Mouse (Mus musculus): ENCODE data around the gene Wscd2.
A peak's percentile ranks its signal among the peaks of the same experiment; 100 is the strongest.

Gene Wscd2

DNA sequence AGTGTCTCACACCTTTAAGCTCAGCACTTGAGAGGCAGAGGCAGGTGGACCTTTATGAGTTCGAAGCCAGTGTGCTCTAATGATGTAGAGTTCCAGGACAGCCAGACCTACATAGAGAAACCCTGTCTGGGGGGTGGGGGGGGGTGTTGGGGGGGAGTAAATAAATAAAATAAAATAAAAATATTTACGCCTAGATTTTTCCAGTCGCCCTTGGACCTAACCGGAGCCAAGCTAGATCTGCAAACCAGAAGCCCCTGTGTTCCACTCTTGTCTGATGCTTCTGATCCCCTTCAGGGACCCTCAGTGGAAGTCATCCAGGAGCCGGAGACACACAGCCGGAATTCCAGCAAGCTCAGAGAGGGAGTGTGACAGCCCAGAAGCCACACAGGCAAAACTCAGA is at the start of gene Wscd2:
Gene Wscd2, plus strand, starts transcription at position 301 of the 400 bp plus-strand sequence.
- DNase-seq (ENCODE audit: low read depth, low spot score): no peak

DNA sequence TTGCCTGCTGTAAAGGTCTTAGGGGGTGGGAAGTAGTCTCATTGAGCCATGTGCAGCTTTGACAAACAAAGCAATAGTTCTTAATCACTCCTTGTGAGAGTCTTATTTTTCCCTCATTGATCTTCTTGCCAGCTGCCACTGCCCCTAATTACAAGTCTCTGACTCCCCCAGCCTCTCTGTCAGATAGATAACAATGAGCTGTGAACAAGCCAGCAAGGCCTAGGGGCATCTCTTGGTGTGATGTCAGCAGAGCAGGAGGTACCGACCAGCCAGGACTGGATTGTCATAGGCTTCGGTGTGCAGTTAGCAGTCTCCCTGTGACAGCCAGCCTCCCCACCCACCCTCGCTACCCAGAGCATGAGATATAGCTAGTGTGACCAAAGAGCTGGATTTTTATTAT is 48.0 kb upstream of the Wscd2 start:
- no peak for DNase-seq (ENCODE audit: low read depth, low spot score)

DNA sequence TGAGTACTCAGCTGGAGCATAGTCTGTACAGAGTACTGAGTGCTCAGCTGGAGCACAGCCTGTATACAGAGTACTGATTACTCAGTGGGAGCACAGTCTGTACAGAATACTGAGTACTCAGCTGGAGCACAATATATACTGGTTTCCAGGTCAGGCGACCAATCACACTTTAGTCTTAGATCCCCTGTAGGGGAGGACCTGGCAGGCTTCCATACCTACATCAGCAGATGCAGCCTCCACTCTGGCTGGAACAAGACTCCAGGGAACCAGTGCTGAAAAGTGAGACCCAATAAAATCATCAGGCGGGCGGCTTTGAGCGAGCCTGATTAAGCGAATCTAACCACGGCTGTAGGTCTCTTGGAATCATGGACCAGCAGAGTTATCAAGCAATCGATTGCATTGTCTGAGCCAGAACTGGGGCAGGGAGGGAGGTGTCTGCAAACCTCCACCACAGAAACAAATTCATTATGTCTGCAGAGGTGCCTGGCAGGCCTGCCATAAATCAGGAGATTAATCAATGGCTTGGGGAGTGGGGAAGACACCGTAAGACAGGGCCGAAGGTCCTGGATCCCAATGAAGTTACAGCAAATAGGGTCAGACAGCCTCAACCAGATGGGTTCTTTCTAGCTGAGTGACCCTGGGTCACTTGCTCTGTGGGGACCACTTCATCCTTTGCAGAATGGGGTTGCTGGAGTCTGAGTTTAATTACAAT is 42.0 kb upstream of the Wscd2 start:
- no peak for DNase-seq (ENCODE audit: low read depth, low spot score)

DNA sequence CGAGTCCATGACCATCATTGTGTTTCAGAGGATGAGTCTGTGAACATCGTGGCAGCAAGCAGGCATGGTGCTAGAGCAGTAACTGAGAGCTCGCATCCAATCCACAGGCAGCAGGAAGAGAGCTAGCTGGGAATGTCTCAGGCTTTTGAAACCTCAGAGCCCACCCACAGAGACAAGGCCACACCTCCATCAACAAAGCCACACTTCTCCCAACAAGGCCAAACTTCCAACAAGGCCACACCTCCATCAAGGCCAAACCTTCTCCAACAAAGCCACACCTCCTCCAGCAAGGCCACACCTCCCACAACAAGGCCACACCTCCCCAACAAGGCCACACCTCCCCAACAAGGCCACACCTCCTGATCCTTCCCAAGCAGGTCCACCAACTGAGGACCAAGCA is 40.8 kb upstream of the Wscd2 start:
- no peak for DNase-seq (ENCODE audit: low read depth, low spot score)

DNA sequence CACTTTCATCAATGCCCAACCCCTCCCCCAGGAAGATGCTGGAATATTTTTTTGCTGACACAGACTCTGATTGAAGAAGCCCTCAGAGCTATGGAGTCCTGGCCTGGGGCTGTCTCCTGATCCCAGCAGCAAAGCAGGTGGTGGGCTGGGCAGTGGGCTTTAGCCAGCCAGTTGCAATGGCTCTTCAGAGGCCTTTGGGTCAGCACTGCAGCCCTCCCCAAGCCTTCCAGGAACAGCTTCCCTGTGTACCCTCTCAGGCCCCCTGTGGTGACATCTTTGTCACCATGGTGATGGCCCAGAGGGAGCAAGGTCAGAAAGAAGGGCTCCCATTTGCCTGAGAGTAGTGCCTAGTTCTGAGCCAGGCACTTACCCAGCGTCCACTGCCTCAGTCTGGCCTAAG is 37.4 kb upstream of the Wscd2 start:
- no peak for DNase-seq (ENCODE audit: low read depth, low spot score)

DNA sequence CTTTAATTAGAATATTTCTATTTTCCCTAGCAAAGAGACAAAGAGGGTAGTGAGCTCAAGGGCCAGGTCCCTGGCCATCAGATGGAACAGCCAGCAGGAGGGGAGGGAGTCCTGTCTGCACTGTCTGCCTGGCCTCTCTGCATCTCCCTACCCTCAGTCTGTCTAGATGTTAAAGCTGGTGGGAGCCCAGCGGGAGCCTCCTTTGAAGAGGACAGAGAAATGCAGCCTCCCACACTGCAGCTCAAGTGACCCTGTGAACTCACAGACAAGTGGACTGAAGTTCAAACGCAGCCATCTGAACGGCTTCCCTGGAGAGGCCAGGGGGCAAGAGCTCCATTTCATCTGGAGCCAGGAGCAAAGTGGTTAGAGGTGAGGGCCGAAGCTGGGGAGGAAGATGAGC is 36.8 kb upstream of the Wscd2 start:
- DNase-seq (ENCODE audit: low read depth, low spot score): no peak

DNA sequence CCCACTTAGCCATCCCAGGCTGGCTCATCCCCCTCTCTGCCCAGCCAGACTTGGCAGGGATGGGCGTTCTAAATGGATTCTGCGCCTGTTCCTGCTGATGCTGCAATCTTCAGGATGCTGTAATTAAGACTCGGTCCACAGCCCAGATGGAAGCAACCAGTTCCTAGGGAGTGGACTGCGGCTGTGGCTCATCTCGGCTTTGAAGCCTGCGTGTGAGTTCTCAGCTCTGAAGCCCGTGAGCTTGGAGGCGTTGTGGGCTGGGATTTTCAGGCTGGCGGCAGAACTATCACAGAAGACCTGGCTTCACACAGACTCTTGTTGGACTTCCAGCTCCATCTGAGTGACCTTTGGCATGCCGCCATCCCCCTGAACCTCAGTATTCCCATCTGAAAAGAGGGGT is 34.1 kb upstream of the Wscd2 start:
- DNase-seq (ENCODE audit: low read depth, low spot score): no peak

DNA sequence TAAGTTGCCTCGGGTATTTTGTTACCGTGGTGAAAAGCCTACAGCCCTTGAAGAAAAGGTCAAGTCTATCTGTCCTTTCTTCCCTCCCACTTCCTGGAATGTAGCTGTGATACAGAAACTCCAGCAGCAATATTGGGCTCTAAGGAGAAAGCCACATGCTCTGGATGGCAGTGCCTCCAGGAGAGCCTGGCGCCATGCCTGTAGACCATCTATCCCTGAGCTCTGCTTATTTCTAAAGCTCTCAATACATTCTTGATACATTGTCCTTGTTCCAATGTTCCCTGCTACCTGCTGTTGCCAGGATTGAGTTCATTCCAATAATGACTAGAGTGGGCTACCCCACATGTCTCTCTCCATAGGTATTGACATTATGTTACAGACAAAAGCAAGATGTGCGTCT is 33.4 kb upstream of the Wscd2 start:
- no peak for DNase-seq (ENCODE audit: low read depth, low spot score)

DNA sequence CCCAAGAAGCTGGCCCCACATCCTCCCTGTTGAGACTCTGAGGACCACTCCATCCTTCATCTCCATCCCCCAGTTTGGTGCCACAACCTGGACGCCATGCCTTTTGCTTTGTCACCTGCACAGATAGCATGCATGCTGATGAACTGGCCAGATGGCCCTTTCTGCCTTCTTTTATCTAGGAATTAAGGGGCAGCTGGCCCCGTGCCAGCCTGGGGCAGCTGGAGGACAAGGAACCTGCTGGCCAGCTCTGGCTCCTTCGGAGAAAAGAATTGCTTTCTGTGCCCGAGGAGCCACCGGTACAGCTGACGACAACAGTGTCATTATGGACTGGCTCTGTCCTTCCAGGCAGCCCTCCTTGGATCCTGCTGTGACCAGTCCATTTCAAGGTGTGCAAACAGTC is 32.9 kb upstream of the Wscd2 start:
- DNase-seq (ENCODE audit: low read depth, low spot score): no peak

DNA sequence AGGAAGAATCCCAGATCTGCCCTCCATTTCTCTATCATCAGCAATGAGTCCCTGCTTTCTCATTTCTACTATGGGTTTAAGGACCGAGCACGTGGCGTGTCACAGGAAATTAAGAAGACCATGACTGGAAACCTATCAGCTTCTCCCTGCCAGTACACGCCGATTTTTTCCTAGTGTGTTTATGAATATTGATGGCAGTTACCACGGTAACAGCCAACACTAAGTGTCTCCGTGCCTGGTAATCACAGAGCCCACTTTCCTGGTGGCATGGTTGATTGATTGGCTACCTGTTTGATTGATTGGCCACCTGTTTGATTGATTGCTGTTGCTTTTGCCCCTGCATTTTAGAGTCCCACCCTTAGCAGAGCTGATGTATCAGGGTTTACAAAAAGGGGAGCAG is 30.2 kb upstream of the Wscd2 start:
- no peak for DNase-seq (ENCODE audit: low read depth, low spot score)

DNA sequence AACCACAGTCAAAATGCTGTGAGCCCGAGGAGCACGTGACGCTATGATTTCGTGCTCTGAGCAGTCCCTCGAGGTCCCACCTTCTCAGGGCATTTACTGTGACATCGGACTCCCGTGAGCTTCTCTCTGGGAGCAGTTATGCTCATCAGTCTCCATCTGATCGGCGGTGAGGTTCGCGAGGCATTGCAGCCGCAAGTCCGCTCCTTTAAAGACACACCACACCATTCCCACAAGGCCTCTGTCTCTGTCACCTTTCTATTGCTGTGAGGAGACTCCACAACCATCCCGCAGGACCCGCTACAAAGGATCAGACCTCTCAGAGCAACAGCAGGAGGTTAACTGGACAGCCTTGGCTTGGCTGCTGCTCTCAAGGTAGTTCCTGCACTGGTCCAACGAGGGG is 28.6 kb upstream of the Wscd2 start:
- no peak for DNase-seq (ENCODE audit: low read depth, low spot score)

DNA sequence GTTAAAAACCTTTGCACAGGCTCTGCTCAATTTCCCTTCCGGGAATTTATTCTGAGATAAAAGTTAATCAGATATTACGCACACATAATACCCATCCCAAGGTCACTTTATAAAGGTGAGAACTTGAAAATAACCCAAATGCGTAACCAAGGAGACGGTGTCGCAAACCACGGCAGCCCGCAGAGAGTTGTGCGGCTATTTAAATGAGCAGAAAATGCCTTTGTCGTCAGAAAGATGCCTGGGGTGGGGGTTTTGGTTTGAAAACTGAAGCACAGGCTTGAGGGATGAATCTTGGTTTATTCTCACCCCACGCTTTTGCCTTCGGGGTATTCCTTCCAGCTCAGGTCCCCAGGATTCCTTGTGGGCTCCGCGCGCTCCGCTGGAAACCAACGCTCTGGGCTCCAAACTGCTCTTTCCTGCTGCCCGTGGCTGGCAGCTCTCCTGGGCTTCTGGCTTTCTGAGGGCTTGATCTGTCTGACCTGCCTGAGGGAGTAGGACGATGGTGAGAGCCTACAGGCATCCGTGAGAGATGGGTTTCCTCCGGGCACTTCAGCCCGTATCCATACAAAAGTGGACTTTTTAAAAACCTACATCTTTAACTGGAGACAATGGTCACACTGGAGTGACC is 28.0 kb upstream of the Wscd2 start:
- no peak for DNase-seq (ENCODE audit: low read depth, low spot score)

DNA sequence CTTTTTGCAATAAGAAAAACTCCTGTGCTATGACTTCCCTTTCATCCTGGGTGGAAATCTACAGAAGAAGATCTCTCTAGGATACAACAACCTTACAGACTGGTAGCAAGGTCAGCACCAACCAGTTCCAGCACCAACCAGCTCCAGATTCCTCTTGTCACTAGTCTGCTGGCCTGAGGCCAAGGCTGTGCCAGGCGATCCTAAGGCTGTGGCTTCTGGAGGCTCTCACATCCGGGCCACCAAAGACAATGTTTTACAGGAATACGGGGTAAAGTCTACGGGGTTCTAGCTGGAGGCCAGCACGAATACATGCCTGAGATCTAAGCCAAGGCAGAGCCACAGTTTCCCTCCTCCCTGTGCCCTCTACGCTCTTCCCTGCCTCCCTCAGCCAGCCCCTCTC is 25.4 kb upstream of the Wscd2 start:
- DNase-seq (ENCODE audit: low read depth, low spot score): no peak

DNA sequence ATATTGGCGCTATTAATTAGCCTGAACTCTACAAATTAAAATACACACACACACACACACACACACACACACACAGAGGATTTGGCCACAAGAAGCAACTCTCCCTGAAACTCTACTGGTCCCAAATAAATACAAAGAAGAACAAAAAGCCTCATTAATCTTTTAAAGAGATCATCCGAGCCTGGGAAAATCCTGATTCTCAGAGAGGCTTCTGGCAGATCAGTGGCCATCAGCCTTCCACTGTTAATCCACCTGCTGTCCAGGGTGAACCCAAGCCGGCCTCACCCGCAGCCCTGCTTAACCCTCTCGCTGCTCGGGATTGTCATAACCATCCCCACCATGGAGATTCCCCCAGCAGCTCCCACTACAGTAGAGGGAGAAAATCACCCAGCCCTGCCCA is 23.6 kb upstream of the Wscd2 start:
- DNase-seq (ENCODE audit: low read depth, low spot score): no peak

DNA sequence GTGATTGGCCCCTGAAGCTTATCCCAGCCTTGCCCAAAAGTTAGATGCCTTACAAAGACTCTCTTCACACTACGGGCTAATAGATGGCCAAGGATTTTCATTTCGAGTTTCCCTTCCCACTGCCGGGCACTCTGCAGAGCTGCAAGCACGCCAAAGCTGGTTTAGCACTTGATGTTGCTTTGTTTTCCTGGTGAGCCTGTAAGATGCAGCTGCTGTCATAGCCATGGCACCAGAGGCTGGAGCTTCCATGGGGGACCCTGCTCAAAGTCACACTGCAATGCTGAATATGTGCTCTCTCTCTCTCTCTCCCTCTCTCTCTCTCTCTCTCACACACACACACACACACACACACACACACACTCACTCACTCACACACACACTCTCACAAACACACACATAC is 23.1 kb upstream of the Wscd2 start:
- no peak for DNase-seq (ENCODE audit: low read depth, low spot score)

DNA sequence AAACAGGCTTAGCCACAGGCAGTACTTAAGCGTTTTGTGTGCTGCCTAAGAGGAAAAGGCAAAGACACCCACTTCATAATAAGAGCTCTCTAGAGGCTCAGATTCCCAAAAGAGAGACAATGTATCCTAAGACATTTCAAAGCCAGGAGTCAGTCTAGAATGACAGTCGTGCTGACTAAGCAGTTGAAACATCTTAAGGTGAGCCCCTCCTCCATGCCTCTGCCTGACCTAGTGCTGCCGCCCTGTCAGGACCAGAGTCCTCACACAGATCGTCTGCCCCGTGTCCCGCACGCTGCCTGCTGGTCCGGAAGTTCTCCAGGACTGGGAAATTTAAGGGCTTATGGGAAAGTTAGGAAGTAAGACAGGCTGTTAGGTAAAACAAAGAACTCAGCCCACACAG is 22.4 kb upstream of the Wscd2 start:
- DNase-seq (ENCODE audit: low read depth, low spot score): no peak

DNA sequence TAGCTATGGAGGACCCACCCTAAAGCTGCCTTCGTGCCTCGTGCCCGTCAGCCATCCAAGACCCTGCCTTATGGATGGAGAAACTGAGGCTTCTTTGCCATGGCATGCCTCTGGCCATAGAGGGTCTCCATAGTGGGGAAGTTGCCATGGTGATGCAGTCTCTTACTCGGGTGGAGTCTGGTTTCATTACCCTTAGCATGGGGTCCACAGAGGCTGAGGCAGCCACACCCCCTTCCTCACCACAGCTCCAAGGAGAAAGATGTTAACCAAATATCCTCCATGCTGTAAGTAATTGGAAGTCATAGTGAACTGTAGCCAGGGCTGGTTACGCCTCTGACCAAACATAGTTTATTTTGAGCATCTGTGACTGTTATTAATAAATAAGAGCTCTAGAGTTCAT is 21.5 kb upstream of the Wscd2 start:
- no peak for DNase-seq (ENCODE audit: low read depth, low spot score)

DNA sequence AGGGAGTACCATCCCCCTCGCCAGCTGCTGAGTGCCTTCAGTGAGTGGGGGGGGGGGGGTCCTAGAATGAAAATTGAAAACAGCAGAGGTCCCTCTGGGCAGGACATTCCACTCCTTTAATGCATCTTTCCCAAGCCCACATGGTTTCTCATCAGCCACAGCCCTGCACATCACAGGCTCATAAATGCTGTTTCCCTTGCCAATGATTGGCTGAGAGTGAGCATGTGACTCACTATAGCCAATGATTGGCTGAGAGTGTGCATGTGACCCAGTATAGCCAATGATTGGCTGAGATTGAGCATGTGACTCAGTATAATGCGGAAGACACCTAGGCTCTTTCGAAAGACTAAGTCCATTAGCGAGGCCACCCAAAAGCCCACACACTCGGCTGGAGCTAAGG is 20.9 kb upstream of the Wscd2 start:
- no peak for DNase-seq (ENCODE audit: low read depth, low spot score)

DNA sequence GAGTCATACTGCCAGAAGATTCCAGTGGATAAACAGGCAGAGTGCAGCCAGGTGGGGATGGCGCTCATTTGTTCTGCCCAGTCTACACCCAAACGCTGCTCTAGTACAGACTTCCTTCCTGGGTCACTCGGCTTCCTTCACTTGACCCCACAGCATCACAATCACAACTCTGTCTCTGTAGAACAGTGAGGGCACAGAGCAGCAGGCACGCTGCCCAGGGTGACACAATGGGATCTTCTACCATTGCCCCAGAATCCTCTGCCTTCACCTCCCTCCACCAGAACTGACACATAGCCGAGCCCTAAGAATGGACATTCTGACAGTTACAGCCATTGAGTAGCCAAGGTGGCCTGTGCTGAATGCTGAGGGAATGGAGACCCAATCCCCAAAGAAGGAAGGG is 20.3 kb upstream of the Wscd2 start:
- no peak for DNase-seq (ENCODE audit: low read depth, low spot score)

DNA sequence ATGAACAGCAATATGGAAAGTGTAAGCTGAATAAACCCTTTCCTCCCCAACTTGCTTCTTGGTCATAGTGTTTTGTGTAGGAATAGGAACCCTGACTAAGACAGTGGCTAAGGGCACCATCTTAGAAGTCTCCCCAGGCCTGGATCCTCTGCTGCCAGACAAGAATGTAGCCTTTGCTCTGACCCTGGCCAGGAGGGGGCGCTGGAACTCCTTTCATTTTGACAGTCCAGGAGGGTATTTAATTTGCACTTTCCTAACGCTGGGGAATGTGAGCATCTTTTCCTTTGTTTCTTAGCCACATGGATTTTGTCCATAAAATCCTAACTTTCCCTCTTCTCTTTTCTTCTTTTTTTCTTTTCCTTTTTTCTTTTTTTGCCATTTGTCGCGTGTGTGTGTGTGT is 18.7 kb upstream of the Wscd2 start:
- peak; percentile 12 for DNase-seq (ENCODE audit: low read depth, low spot score)

DNA sequence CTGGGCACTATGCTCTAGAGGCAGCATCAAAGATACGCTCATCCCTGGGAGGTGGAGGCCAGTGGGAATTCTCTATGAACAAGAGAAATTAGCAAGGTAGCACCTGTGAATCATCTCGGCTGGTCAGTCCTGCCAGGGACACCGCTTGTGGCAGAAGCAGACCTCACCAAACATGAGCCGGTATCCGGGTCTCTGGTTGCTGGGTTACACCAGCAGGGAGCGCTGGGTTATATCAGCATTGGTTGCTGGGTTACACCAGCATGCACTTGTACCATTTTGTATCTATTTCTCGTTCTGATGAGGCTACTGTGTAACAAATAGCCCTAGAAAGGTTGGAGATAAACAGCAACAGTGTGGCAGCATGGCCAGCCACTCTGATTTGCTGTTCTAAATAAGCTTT is 17.8 kb upstream of the Wscd2 start:
- DNase-seq (ENCODE audit: low read depth, low spot score): no peak

DNA sequence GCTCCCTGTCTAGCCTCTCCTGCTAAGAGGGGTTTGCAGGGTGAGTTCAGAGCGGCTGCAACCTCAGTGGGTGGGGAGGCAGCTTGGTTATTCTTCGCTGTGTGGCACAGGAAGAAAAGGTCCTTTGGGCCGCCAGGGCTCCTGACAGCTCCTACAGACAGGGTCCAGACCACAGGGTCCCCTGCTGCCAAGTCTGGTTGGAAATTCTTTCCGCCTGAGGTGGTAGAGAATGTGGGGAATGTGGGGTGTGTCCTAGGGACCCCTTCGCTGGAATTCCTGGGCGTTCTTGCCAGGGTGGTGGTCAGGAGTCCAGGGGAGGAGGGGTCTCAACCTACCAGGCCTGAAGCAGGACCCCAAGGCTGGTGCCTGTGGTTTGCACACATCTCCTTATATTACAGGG is 13.3 kb upstream of the Wscd2 start:
- DNase-seq (ENCODE audit: low read depth, low spot score): no peak

DNA sequence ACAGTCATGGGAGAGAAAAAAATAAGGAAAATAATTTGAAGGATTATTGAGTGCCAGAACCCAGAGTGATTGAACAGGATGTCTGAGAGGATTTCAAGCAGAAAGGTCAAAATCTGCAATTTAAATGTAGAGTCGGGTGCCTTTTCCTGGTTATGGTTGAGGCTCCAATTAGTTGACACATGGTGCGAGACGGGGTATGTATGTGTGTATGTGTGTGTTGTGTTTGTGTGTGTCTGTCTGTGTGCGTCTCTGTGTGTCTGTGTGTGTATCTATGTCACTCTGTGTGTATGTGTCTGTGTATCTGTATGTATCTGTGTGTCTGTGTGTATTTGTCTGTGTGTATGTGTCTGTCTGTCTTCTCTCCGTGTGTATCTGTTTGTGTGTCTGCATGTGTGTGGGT is 11.1 kb upstream of the Wscd2 start:
- no peak for DNase-seq (ENCODE audit: low read depth, low spot score)

DNA sequence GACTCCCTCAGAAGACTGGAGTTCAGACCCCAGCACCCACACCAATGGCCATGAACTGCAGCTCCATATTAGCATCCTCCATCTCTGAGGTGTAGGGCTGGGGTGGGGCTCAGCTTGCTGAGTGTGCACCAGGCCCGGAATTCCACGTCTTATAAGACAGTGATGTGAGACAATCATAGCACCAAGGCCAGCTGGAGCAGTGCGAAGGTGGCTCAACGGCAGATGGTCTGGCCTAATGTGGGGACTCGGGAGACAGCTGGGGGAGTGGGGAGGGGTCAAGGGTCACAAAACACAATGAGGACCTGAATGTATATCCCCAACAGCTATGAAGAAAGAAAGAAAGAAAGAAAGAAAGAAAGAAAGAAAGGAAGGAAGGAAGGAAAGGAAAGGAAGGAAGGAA is 9.7 kb upstream of the Wscd2 start:
- DNase-seq (ENCODE audit: low read depth, low spot score): no peak
